In the genomic region with DNA sequence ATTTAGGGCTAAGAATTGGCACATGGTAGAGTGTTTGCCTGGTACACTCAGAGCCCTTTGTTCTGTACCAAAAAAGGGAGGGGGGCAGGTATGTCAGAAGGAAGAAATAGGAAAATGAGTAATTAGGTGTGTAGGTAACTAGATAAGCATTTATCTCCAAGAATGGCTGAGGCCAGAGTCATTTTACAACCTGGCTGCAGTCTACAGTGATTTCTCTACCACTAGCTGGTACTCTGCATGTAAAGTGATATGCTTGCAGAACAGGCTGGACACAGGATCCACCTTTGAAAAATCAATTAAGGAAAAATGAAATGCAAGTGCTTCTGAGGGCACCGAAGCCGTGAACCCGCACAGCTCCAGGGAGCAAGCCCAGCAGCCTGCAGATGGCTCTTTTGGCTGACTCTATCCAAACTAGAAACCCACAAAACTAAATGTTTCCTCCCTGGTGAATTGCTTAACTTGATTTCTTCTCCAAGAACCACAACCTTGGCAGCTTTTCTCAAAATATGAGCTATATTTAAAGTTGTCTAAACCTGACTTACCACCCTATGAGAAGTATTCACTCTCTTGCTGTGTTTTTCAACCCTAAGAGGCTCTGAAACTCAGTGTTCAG, we compare ENCODE assay signal across 14 mouse cellular contexts. TPM values are rescaled to one million over a fixed set of nuclear protein-coding genes. Genes with fewer than 3 reads are reported as not detected.
DNase-seq lines count a peak whose midpoint lies in the region; ATAC-seq and TF ChIP-seq lines count a peak whose summit lies in the region.
"Had no signal": no experiment of that assay in that cellular context is flagged by ENCODE, and none has a peak within 500 bp of the region (broad histone marks: within the 10 kb centered on the region; RNA-seq: fewer than 3 reads in every experiment).

No protein-coding gene starts in this region.

- ATAC-seq in limb, embryonic 14.5 days (ENCODE audit: low FRiP score, low read depth), result no peak
- ATAC-seq in embryonic facial prominence, embryonic 15.5 days (ENCODE audit: insufficient number of reproducible peaks, low FRiP score, low TSS enrichment, low read depth), result no peak
- ATAC-seq: hindbrain, embryonic 16.5 days had no signal

- 70% methylated on average over 3 of the region's 3 CpGs for WGBS in limb, embryonic 14.5 days
- 88% methylated on average over 3 of the region's 3 CpGs for WGBS in limb, embryonic 10.5 days
- WGBS in embryonic facial prominence, embryonic 15.5 days, result 43% methylated on average over 3 of the region's 3 CpGs
- 23% methylated on average over 3 of the region's 3 CpGs for WGBS in small intestine, adult 2 months

- H3K9me3 ChIP-seq in limb, embryonic 14.5 days (ENCODE audit: control insufficient read depth, low read length), result no peaks in the 10 kb centered on the region
- no peaks in the 10 kb centered on the region for H3K9me3 ChIP-seq in limb, embryonic 10.5 days (replicated peaks)
- no peaks in the 10 kb centered on the region for H3K9me3 ChIP-seq in embryonic facial prominence, embryonic 15.5 days (replicated peaks)
- H3K9me3 ChIP-seq: G1E; heart, embryonic 10.5 days; neural tube, embryonic 12.5 days had no signal

- TF ChIP-seq CTCF in small intestine, adult 2 months (IDR thresholded peaks at IDR 0.05; ENCODE audit: extremely low read depth, insufficient read length, insufficient replicate concordance, low read depth, low read length), result no peak

- no peak overlapping the region for H3K9ac ChIP-seq in limb, embryonic 14.5 days (ENCODE audit: low read depth, low read length, severe bottlenecking)
- H3K9ac ChIP-seq in embryonic facial prominence, embryonic 15.5 days, result no peak overlapping the region
- H3K9ac ChIP-seq: neural tube, embryonic 12.5 days had no signal

- H3K4me2 ChIP-seq in limb, embryonic 14.5 days (replicated peaks; ENCODE audit: low read depth, low read length, severe bottlenecking), result no peak overlapping the region
- H3K4me2 ChIP-seq in embryonic facial prominence, embryonic 15.5 days (replicated peaks), result no peak overlapping the region
- H3K4me2 ChIP-seq: neural tube, embryonic 12.5 days had no signal

- H3K27me3 ChIP-seq in limb, embryonic 14.5 days (ENCODE audit: control insufficient read depth, insufficient read depth, low read length), result no peaks in the 10 kb centered on the region
- no peaks in the 10 kb centered on the region for H3K27me3 ChIP-seq in limb, embryonic 10.5 days (ENCODE audit: low read depth, poor library complexity, severe bottlenecking)
- no peaks in the 10 kb centered on the region for H3K27me3 ChIP-seq in embryonic facial prominence, embryonic 15.5 days
- no peaks in the 10 kb centered on the region for H3K27me3 ChIP-seq in small intestine, adult 2 months (ENCODE audit: control insufficient read depth, insufficient read depth, low read length)
- H3K27me3 ChIP-seq: neural tube, embryonic 12.5 days had no signal

- no peak overlapping the region for H3K4me3 ChIP-seq in limb, embryonic 14.5 days (replicated peaks; ENCODE audit: low read length)
- no peak overlapping the region for H3K4me3 ChIP-seq in limb, embryonic 10.5 days
- no peak overlapping the region for H3K4me3 ChIP-seq in embryonic facial prominence, embryonic 15.5 days (replicated peaks)
- no peak overlapping the region for H3K4me3 ChIP-seq in small intestine, adult 2 months (ENCODE audit: low read depth, low read length)
- H3K4me3 ChIP-seq: heart, embryonic 10.5 days; layer of hippocampus, adult 2 months; neural tube, embryonic 12.5 days had no signal

- H3K27ac ChIP-seq in limb, embryonic 14.5 days (replicated peaks; ENCODE audit: low read depth, low read length), result no peak overlapping the region
- H3K27ac ChIP-seq in limb, embryonic 10.5 days, result no peak overlapping the region
- 0 out of 2 replicates have a peak overlapping the region, but pooled peaks have one; percentile 48 for H3K27ac ChIP-seq in embryonic facial prominence, embryonic 15.5 days (replicated peaks)
- peak overlapping the region; percentile 70 for H3K27ac ChIP-seq in small intestine, adult 2 months (ENCODE audit: insufficient read depth, low read depth, low read length)
- H3K27ac ChIP-seq: heart, embryonic 10.5 days; layer of hippocampus, adult 2 months; neural tube, embryonic 12.5 days had no signal

- DNase-seq in limb, embryonic 14.5 days (ENCODE audit: low spot score), result peak; percentile 17
- no peak for DNase-seq in limb, embryonic 10.5 days (ENCODE audit: low spot score)
- peak; percentile 93 for DNase-seq in adipocyte (ENCODE audit: low spot score)
- no peak for DNase-seq in embryo, embryonic 10 days (ENCODE audit: low spot score)
- no peak for DNase-seq in left cerebral cortex, adult 11 months (ENCODE audit: low spot score)
- DNase-seq: cerebellum, adult 18-20 months; thymus, postnatal 25 days had no signal

- TF ChIP-seq POLR2A in limb, embryonic 14.5 days (IDR thresholded peaks at IDR 0.05; ENCODE audit: borderline replicate concordance, extremely low read depth, insufficient read depth, insufficient read length), result no peak
- TF ChIP-seq POLR2A in small intestine, adult 2 months (IDR thresholded peaks at IDR 0.05; ENCODE audit: low read depth, low read length), result no peak

- peaks cover 5% of the 10 kb centered on the region for H3K36me3 ChIP-seq in limb, embryonic 14.5 days (ENCODE audit: control insufficient read depth, insufficient read depth, low read length)
- peaks cover 8% of the 10 kb centered on the region for H3K36me3 ChIP-seq in limb, embryonic 10.5 days
- H3K36me3 ChIP-seq in embryonic facial prominence, embryonic 15.5 days, result no peaks in the 10 kb centered on the region
- no peaks in the 10 kb centered on the region for H3K36me3 ChIP-seq in small intestine, adult 2 months (ENCODE audit: control insufficient read depth, insufficient read depth, low read length)

- peaks cover 10% of the 10 kb centered on the region for H3K4me1 ChIP-seq in limb, embryonic 14.5 days (ENCODE audit: control insufficient read depth, insufficient read depth, low read length)
- H3K4me1 ChIP-seq in limb, embryonic 10.5 days, result peaks cover 15% of the 10 kb centered on the region
- H3K4me1 ChIP-seq in embryonic facial prominence, embryonic 15.5 days, result peaks cover 27% of the 10 kb centered on the region
- peaks cover 28% of the 10 kb centered on the region for H3K4me1 ChIP-seq in small intestine, adult 2 months (ENCODE audit: control insufficient read depth, insufficient read depth, insufficient read length, low read length)

RNA-seq across cellular contexts. Expression of a gene that starts 5.6 kb away (rescaled TPM):
- polyA plus RNA-seq in limb, embryonic 14.5 days (2012; rRNA removed), result 19.7 and 19.9 TPM in 2 replicates
- polyA plus RNA-seq in limb, embryonic 14.5 days (2014; fragmentation: Nextera tagmentation; extraction: Ambion mirVana), result 18.8 and 19.1 TPM in 2 replicates
- polyA plus RNA-seq in limb, embryonic 10.5 days (2016; fragmentation: Nextera tagmentation; extraction: Ambion mirVana), result 45.7 and 47.1 TPM in 2 replicates
- polyA plus RNA-seq in embryonic facial prominence, embryonic 15.5 days (2015; fragmentation: Nextera tagmentation; extraction: Ambion mirVana), result 17.3 and 17.5 TPM in 2 replicates
- polyA plus RNA-seq in small intestine, adult 2 months (2012; rRNA removed), result 0.71 and 2.1 TPM in 2 replicates

RNA-seq across cellular contexts. Expression of a gene that starts 33.5 kb away (rescaled TPM):
- polyA plus RNA-seq in limb, embryonic 14.5 days (2012; rRNA removed), result 1.5 and 1.9 TPM in 2 replicates
- 4.6 and 4.9 TPM in 2 replicates for polyA plus RNA-seq in limb, embryonic 14.5 days (2014; fragmentation: Nextera tagmentation; extraction: Ambion mirVana)
- polyA plus RNA-seq in limb, embryonic 10.5 days (2016; fragmentation: Nextera tagmentation; extraction: Ambion mirVana), result 4.3 and 4.9 TPM in 2 replicates
- polyA plus RNA-seq in embryonic facial prominence, embryonic 15.5 days (2015; fragmentation: Nextera tagmentation; extraction: Ambion mirVana), result 6.6 and 7.0 TPM in 2 replicates
- 8.1 and 29.1 TPM in 2 replicates for polyA plus RNA-seq in small intestine, adult 2 months (2012; rRNA removed)

RNA-seq across cellular contexts. Expression of a gene that starts 51.7 kb away (rescaled TPM):
- polyA plus RNA-seq in limb, embryonic 14.5 days (2012; rRNA removed), result 3.6 and 4.7 TPM in 2 replicates
- 1.9 and 3.2 TPM in 2 replicates for polyA plus RNA-seq in limb, embryonic 14.5 days (2014; fragmentation: Nextera tagmentation; extraction: Ambion mirVana)
- polyA plus RNA-seq in limb, embryonic 10.5 days (2016; fragmentation: Nextera tagmentation; extraction: Ambion mirVana), result 1.9 and 3.0 TPM in 2 replicates
- polyA plus RNA-seq in embryonic facial prominence, embryonic 15.5 days (2015; fragmentation: Nextera tagmentation; extraction: Ambion mirVana), result 5.6 and 7.1 TPM in 2 replicates
- 13.7 and 62.2 TPM in 2 replicates for polyA plus RNA-seq in small intestine, adult 2 months (2012; rRNA removed)

RNA-seq across cellular contexts. Expression of a gene that starts 52.8 kb away (rescaled TPM):
- polyA plus RNA-seq in limb, embryonic 14.5 days (2012; rRNA removed), result 0.68 and 0.85 TPM in 2 replicates
- polyA plus RNA-seq in limb, embryonic 14.5 days (2014; fragmentation: Nextera tagmentation; extraction: Ambion mirVana), result 0.14 and 0.50 TPM in 2 replicates
- polyA plus RNA-seq in limb, embryonic 10.5 days (2016; fragmentation: Nextera tagmentation; extraction: Ambion mirVana), result 0.97 and 1.1 TPM in 2 replicates
- 0.64 and 1.1 TPM in 2 replicates for polyA plus RNA-seq in embryonic facial prominence, embryonic 15.5 days (2015; fragmentation: Nextera tagmentation; extraction: Ambion mirVana)
- polyA plus RNA-seq in small intestine, adult 2 months (2012; rRNA removed), result 0.27 and 0.94 TPM in 2 replicates

Comparison
In these comparisons a context has a peak if more than half of its experiments do, and no peak if none do; other contexts are left out.
1. DNase-seq: peak in limb, embryonic 14.5 days (single experiment) and adipocyte (single experiment); none in limb, embryonic 10.5 days (single experiment), embryo, embryonic 10 days (single experiment) and left cerebral cortex, adult 11 months (single experiment).
2. H3K27ac ChIP-seq: peak in embryonic facial prominence, embryonic 15.5 days (single experiment) and small intestine, adult 2 months (single experiment); none in limb, embryonic 14.5 days (single experiment) and limb, embryonic 10.5 days (single experiment).